Mouse (Mus musculus) heart, embryonic 14.5 days (tissue): ENCODE data around the gene Rbfox2. TPM values are rescaled to one million over a fixed set of nuclear protein-coding genes. Genes with fewer than 3 reads are reported as not detected.

ENCODE experiments used
- ATAC-seq: fragments of 200-750 bp; cut with Nextera tagmentation; 2 replicates; pipeline ENCODE4 v1.8.0; 2017; ENCODE audit warnings: low read depth, moderate TSS enrichment; ENCODE audit not compliant: insufficient number of reproducible peaks, insufficient read depth, low FRiP score
- H3K27ac ChIP-seq, 2 experiments: fragments of 200-500 bp in 1 of 2; fragments of 300-500 bp in 1 of 2; sonication (generic) in 1 of 2; replicated peaks in 1 of 2; 2 replicates each; pipeline ENCODE4 v1.5.1; 2012 to 2014; ENCODE audit warnings: low read depth in 2 of 2, low read length in 2 of 2, control low read depth in 1 of 2, mild to moderate bottlenecking in 1 of 2, mixed read lengths in 1 of 2; ENCODE audit not compliant: control insufficient read depth in 1 of 2, insufficient read depth in 1 of 2
- H3K27me3 ChIP-seq: fragments of 300-500 bp; sonication (generic); 2 replicates; pipeline ENCODE4 v1.6.1; 2014; ENCODE audit warnings: mild to moderate bottlenecking, low read length, control low read depth; ENCODE audit not compliant: control insufficient read depth, insufficient read depth
- H3K36me3 ChIP-seq: fragments of 300-500 bp; sonication (generic); 2 replicates; pipeline ENCODE4 v1.6.1; 2014; ENCODE audit warnings: mild to moderate bottlenecking, control low read depth, low read length, mixed read lengths; ENCODE audit not compliant: control insufficient read depth, insufficient read depth
- H3K4me1 ChIP-seq, 2 experiments: fragments of 200-500 bp in 1 of 2; fragments of 300-500 bp in 1 of 2; sonication (generic) in 1 of 2; 2 replicates each; pipeline ENCODE4 v1.6.1; 2012 to 2014; ENCODE audit warnings: low read length in 2 of 2, control low read depth in 1 of 2, mixed read lengths in 1 of 2; ENCODE audit not compliant: control insufficient read depth in 2 of 2, insufficient read depth in 2 of 2
- H3K4me2 ChIP-seq: fragments of 300-500 bp; sonication (generic); 2 replicates; pipeline ENCODE4 v1.6.1; 2014; ENCODE audit warnings: mild to moderate bottlenecking, low read length
- H3K4me3 ChIP-seq, 2 experiments: fragments of 200-500 bp in 1 of 2; fragments of 300-500 bp in 1 of 2; sonication (generic) in 1 of 2; 2 replicates each; pipeline ENCODE4 v1.5.1; 2012 to 2014; ENCODE audit warnings: low read length in 2 of 2, mild to moderate bottlenecking in 2 of 2, control low read depth in 1 of 2, low read depth in 1 of 2, moderate library complexity in 1 of 2; ENCODE audit not compliant: control insufficient read depth in 1 of 2, insufficient read depth in 1 of 2
- H3K9ac ChIP-seq: fragments of 300-500 bp; sonication (generic); 2 replicates; pipeline ENCODE4 v1.6.1; 2014; ENCODE audit warnings: mild to moderate bottlenecking, low read length
- H3K9me3 ChIP-seq: fragments of 300-500 bp; sonication (generic); 2 replicates; pipeline ENCODE4 v1.6.1; 2016; ENCODE audit warnings: low read length, control low read depth; ENCODE audit not compliant: control insufficient read depth
- WGBS: fragments of 180-500 bp; shearing (Covaris S2); extraction: QIAGEN DNeasy Blood & Tissue Kit; methylation state at CpG from one replicate; pipeline ENCODE4 v1.1.7; 2014; 5-methylcytosine and 5-hydroxymethylcytosine counted together
- polyA plus RNA-seq: library from polyadenylated mRNA; unstranded; fragments of >200 nt; fragmentation: Nextera tagmentation; extraction: Ambion mirVana; gene quantifications from 2 replicates; pipeline ENCODE4 v1.2.1, GENCODE M21; 2014

Rbfox2 gene
- polyA plus RNA-seq, 1 experiment from 2014 or later: 89.1 TPM

- 91% methylated on average over 4 of the region's 4 CpGs for WGBS
- Histone ChIP-seq H3K27me3 (no peaks in the 10 kb centered on the region), H3K27ac (peak overlapping the region in 1 of 2 experiments; percentile 24; a peak in 1 of 4 replicates), H3K9ac (no peak overlapping the region), H3K4me1 (peaks cover 36 to 62% of the 10 kb centered on the region in 2 experiments), H3K4me3 (no peak overlapping the region), H3K4me2 (no peak overlapping the region), H3K36me3 (0 out of 2 replicates have a peak, but pooled peaks cover 3% of the 10 kb centered on the region), H3K9me3 (no peaks in the 10 kb centered on the region)
- no peak for ATAC-seq
These were observed 146.0 kb downstream of the Rbfox2 start for GRCm38 (mm10) chr15:77160848-77161247.

DNA sequence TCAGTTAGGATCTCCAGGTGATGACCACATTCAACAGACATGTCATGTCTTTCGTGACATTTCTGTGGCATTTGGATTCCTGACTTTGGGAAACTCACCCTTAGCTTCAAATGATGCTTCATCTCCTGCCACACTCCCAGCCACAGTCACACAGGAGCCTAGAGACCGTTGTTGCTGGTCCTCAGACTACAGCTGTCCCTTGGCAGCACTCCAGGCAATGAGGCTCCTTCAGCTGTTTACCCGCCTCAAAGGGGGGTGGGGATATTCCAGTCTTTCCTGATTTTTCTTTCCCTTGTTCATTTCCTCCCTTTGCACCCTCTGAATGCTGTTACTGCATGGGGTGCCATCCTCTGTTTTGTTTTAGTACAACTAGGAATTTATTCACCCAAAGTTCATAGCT lies 150.3 kb downstream of the Rbfox2 start:
- Histone ChIP-seq H3K4me1 (peaks cover 22 to 47% of the 10 kb centered on the region in 2 experiments), H3K27ac (peak overlapping the region; percentile 56 to 59), H3K9ac (0 out of 2 replicates have a peak overlapping the region, but pooled peaks have one; percentile 21), H3K9me3 (no peaks in the 10 kb centered on the region), H3K4me2 (no peak overlapping the region), H3K4me3 (no peak overlapping the region), H3K27me3 (no peaks in the 10 kb centered on the region), H3K36me3 (no peaks in the 10 kb centered on the region)
- ATAC-seq: no peak
- WGBS: 10% methylated on average over 3 of the region's 3 CpGs

GRCm38 (mm10) chr15:77154248-77154785 lies 152.5 kb downstream of the Rbfox2 start:
- H3K4me3 ChIP-seq: no peak overlapping the region; a peak in 1 of 4 replicates
- peak overlapping the region; percentile 76; the same call in 1 of the 2 replicates for H3K4me2 ChIP-seq
- no peak for ATAC-seq
- 56% methylated on average over 10 of the region's 10 CpGs for WGBS
- no peaks in the 10 kb centered on the region for H3K27me3 ChIP-seq
- peak overlapping the region; percentile 96 for H3K27ac ChIP-seq
- peak overlapping the region; percentile 12; the same call in 1 of the 2 replicates for H3K9ac ChIP-seq
- H3K36me3 ChIP-seq: peaks cover 3% of the 10 kb centered on the region; the same call in 1 of the 2 replicates
- no peaks in the 10 kb centered on the region for H3K9me3 ChIP-seq
- H3K4me1 ChIP-seq: peaks cover 27 to 56% of the 10 kb centered on the region in 2 experiments

GRCm38 (mm10) chr15:77153625-77154024 lies 153.2 kb downstream of the Rbfox2 start:
- H3K36me3 ChIP-seq: peaks cover 7% of the 10 kb centered on the region; the same call in 1 of the 2 replicates
- H3K4me1 ChIP-seq: peaks cover 33 to 57% of the 10 kb centered on the region in 2 experiments
- ATAC-seq: peak; percentile 81
- peak overlapping the region; percentile 68 to 70 for H3K4me3 ChIP-seq
- H3K27me3 ChIP-seq: no peaks in the 10 kb centered on the region
- H3K9ac ChIP-seq: peak overlapping the region; percentile 78
- H3K4me2 ChIP-seq: peak overlapping the region; percentile 76
- under 1% methylated on average over 12 of the region's 12 CpGs for WGBS
- peak overlapping the region; percentile 96 for H3K27ac ChIP-seq
- H3K9me3 ChIP-seq: no peaks in the 10 kb centered on the region

- no peak for ATAC-seq
- peaks cover 31 to 57% of the 10 kb centered on the region in 2 experiments for H3K4me1 ChIP-seq
These were observed 153.7 kb downstream of the Rbfox2 start for GRCm38 (mm10) chr15:77153088-77153546.

DNA sequence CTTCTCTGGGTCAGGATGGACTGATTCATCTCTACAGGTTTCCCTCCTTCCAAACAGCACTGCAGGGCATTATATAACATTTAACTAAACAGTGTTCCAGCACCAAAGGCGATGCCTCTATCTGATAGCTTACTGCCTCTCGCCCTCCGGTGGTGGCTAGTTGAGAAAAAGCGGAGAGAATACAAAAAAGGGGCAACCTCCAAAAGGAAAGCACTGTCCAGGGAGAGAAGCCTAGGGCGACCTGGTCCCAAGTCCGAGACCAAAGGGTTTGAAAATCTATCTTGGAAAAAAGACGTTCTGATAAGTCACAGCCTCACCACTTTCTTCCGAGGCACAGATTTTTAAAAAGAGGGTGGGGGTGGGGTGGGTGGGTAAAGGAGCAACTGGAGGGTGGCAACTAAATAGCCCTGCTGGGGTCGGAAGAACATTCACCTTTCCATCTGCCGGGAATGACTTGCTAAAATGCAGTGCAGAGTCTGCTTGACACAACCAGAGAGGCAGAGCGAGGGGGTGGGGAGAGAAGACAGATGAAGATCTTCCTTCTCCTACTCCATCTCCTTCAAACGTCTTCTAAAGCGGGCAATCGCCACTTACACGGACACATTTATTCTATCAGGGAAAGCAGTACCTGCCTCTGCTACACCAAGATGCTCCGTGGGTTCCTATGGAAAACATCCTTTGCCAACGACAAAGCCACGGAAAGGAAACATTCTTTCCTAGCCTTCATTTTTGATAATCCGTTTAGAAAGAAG lies 154.3 kb downstream of the Rbfox2 start:
- peak overlapping the region; percentile 76 for H3K4me2 ChIP-seq
- peak overlapping the region; percentile 78 for H3K9ac ChIP-seq
- H3K9me3 ChIP-seq: no peaks in the 10 kb centered on the region
- WGBS: 0% methylated on average over 19 of the region's 19 CpGs
- H3K4me1 ChIP-seq: peaks cover 31 to 58% of the 10 kb centered on the region in 2 experiments
- ATAC-seq: no peak
- no peaks in the 10 kb centered on the region for H3K27me3 ChIP-seq
- H3K4me3 ChIP-seq: peak overlapping the region; percentile 68 to 70
- H3K27ac ChIP-seq: peak overlapping the region; percentile 96
- H3K36me3 ChIP-seq: peaks cover 7% of the 10 kb centered on the region; the same call in 1 of the 2 replicates

More at GRCm38 (mm10) chr15:77153088-77153546, 153.7 kb downstream of the Rbfox2 start:
- Histone ChIP-seq H3K36me3 (peaks cover 7% of the 10 kb centered on the region; the same call in 1 of the 2 replicates), H3K4me2 (peak overlapping the region; percentile 76), H3K4me3 (peak overlapping the region; percentile 68 to 70), H3K9me3 (no peaks in the 10 kb centered on the region), H3K27ac (peak overlapping the region; percentile 96), H3K27me3 (no peaks in the 10 kb centered on the region), H3K9ac (peak overlapping the region; percentile 78)
- WGBS: 0% methylated on average over 3 of the region's 3 CpGs

- peak overlapping the region; percentile 78 for H3K9ac ChIP-seq
- H3K4me1 ChIP-seq: peaks cover 26 to 53% of the 10 kb centered on the region in 2 experiments
- ATAC-seq: no peak
- no peaks in the 10 kb centered on the region for H3K9me3 ChIP-seq
- 4% methylated on average over 4 of the region's 4 CpGs for WGBS
- peak overlapping the region; percentile 49 to 96 for H3K27ac ChIP-seq
- no peaks in the 10 kb centered on the region for H3K27me3 ChIP-seq
- H3K4me3 ChIP-seq: peak overlapping the region; percentile 68 to 70
- peak overlapping the region; percentile 76 for H3K4me2 ChIP-seq
- peaks cover 7% of the 10 kb centered on the region; the same call in 1 of the 2 replicates for H3K36me3 ChIP-seq
These were observed 155.0 kb downstream of the Rbfox2 start for GRCm38 (mm10) chr15:77151816-77152215.
